Mouse (Mus musculus): Measurements from ENCODE around the gene Elmod3. TPM values are rescaled to one million over a fixed set of nuclear protein-coding genes. Genes with fewer than 3 reads are reported as not detected.

Gene Elmod3
- polyA plus RNA-seq, 1 experiment = 22.3 TPM

GRCm38 (mm10) chr6:72615151-72615550 is 16.9 kb upstream of the Elmod3 start:
- H3K27ac ChIP-seq (ENCODE audit: insufficient read depth, low read depth, low read length) = 0 out of 2 replicates have a peak overlapping the region, but pooled peaks have one; percentile 18
- H3K4me3 ChIP-seq (ENCODE audit: low read depth, low read length) = 0 out of 2 replicates have a peak overlapping the region, but pooled peaks have one; percentile 96
- peaks cover 5% of the 10 kb centered on the region; the same call in 1 of the 2 replicates for H3K4me1 ChIP-seq (ENCODE audit: control insufficient read depth, insufficient read depth, insufficient read length, low read length)
- WGBS = 24% methylated on average over 2 of the region's 2 CpGs
- peaks cover 26% of the 10 kb centered on the region for H3K36me3 ChIP-seq (ENCODE audit: control insufficient read depth, insufficient read depth, low read length)
- TF ChIP-seq CTCF (IDR thresholded peaks at IDR 0.05; ENCODE audit: extremely low read depth, insufficient read length, insufficient replicate concordance, low read depth, low read length) (no peak), POLR2A (IDR thresholded peaks at IDR 0.05; ENCODE audit: low read depth, low read length) (no peak)
- H3K27me3 ChIP-seq (ENCODE audit: control insufficient read depth, insufficient read depth, low read length) = no peaks in the 10 kb centered on the region

DNA sequence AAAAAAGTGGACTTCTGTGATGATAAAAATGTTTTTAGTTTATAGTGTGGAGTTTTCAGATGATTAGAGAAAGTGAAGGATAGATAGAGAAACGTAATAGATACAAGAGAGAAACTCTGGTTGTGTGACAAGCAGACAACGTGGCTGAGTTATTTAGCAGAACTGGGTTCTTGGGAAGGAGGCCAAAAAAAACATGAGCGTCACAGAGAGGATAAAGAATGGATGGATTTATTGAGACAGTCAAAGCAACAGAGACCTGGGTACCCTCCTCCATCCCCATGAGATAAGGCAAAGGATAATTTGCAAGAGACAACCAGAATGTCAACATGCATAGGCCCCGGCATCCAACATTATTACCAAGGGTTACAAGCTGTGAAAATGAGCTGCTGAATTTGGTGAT is 12.0 kb upstream of the Elmod3 start:
- peaks cover 63% of the 10 kb centered on the region for H3K36me3 ChIP-seq (ENCODE audit: control insufficient read depth, insufficient read depth, low read length)
- no peaks in the 10 kb centered on the region for H3K27me3 ChIP-seq (ENCODE audit: control insufficient read depth, insufficient read depth, low read length)
- H3K4me1 ChIP-seq (ENCODE audit: control insufficient read depth, insufficient read depth, insufficient read length, low read length) = peaks cover 5% of the 10 kb centered on the region; the same call in 1 of the 2 replicates
- no peak for TF ChIP-seq POLR2A (IDR thresholded peaks at IDR 0.05; ENCODE audit: low read depth, low read length)
- TF ChIP-seq CTCF (IDR thresholded peaks at IDR 0.05; ENCODE audit: extremely low read depth, insufficient read length, insufficient replicate concordance, low read depth, low read length) = no peak
- no peak overlapping the region for H3K4me3 ChIP-seq (ENCODE audit: low read depth, low read length)
- H3K27ac ChIP-seq (ENCODE audit: insufficient read depth, low read depth, low read length) = no peak overlapping the region
- 62% methylated on average over 4 of the region's 4 CpGs for WGBS

DNA sequence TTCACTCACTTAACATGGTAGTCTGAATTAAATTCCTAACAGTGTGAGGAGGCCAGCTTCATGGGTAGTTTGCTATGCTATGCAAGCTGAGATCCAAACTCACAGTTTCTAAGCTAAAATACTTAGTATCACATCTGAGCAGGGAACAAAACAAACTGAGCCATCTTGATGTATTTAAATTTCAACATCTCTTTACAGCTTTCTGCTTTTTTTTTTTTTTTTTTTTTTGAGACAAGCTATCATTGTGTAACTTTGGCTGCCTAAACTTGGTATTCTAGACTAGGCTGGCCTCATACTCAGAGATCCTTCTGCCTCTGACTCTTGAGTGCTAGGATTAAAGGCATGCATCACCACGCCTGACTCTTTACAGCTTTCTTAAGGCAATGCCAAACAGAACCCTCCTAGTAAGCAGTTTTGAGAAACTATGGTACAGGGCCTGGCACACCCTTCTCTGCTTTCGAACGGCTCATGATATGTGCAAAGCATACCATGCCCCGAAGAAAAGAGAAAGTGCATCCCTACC is 10.5 kb upstream of the Elmod3 start:
- H3K36me3 ChIP-seq (ENCODE audit: control insufficient read depth, insufficient read depth, low read length) = peaks cover 72% of the 10 kb centered on the region
- no peak overlapping the region for H3K4me3 ChIP-seq (ENCODE audit: low read depth, low read length)
- WGBS = 75% methylated on average over 4 of the region's 4 CpGs
- H3K27me3 ChIP-seq (ENCODE audit: control insufficient read depth, insufficient read depth, low read length) = no peaks in the 10 kb centered on the region
- TF ChIP-seq CTCF (IDR thresholded peaks at IDR 0.05; ENCODE audit: extremely low read depth, insufficient read length, insufficient replicate concordance, low read depth, low read length) (no peak), POLR2A (IDR thresholded peaks at IDR 0.05; ENCODE audit: low read depth, low read length) (no peak)
- peaks cover 5% of the 10 kb centered on the region; the same call in 1 of the 2 replicates for H3K4me1 ChIP-seq (ENCODE audit: control insufficient read depth, insufficient read depth, insufficient read length, low read length)
- H3K27ac ChIP-seq (ENCODE audit: insufficient read depth, low read depth, low read length) = no peak overlapping the region

DNA sequence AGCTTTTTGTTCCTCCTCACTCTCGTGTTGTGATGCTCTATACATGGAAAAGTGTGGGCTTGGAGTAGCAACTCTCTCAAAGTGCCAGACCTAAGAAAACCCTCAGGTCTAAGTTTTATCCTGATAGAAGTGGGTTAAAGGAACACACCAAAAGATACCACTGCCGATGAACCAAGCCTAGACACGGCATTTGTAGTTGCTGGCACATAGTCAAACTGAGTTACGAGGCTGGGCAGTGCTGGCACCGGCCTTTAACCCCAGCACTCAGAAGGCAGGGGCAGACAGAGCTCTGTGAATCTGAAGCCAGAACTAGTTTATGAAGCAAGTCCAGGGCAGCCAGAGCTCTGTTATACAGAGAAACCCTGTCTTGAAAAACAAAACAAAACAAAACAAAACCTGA is 9.5 kb upstream of the Elmod3 start:
- WGBS = 35% methylated on average over 5 of the region's 5 CpGs
- Histone ChIP-seq H3K27me3 (ENCODE audit: control insufficient read depth, insufficient read depth, low read length) (no peaks in the 10 kb centered on the region), H3K27ac (ENCODE audit: insufficient read depth, low read depth, low read length) (no peak overlapping the region), H3K4me3 (ENCODE audit: low read depth, low read length) (no peak overlapping the region), H3K36me3 (ENCODE audit: control insufficient read depth, insufficient read depth, low read length) (peaks cover 69% of the 10 kb centered on the region), H3K4me1 (ENCODE audit: control insufficient read depth, insufficient read depth, insufficient read length, low read length) (peaks cover 5% of the 10 kb centered on the region; the same call in 1 of the 2 replicates)
- TF ChIP-seq CTCF (IDR thresholded peaks at IDR 0.05; ENCODE audit: extremely low read depth, insufficient read length, insufficient replicate concordance, low read depth, low read length) (no peak), POLR2A (IDR thresholded peaks at IDR 0.05; ENCODE audit: low read depth, low read length) (no peak)

DNA sequence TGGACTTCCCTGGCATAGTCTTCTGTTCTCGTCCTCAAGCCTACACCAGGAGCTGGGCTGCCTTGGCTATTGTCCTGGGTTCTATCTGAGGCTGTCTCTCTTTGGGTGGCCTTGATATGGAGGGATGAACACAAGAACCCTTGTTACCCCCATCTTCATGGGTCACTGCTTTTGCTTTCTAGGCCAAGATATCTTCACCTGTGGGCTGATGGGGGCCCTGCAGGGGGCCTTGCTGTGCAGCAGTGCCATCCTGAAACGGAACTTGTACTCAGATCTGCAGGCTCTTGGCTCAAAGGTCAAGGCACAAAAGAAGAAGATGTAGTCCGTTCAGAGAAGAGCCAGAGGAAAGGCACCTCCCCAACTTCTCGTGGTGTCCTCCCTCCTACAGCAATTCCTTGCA is 8.8 kb upstream of the Elmod3 start:
- Histone ChIP-seq H3K4me1 (ENCODE audit: control insufficient read depth, insufficient read depth, insufficient read length, low read length) (peaks cover 5% of the 10 kb centered on the region; the same call in 1 of the 2 replicates), H3K4me3 (ENCODE audit: low read depth, low read length) (no peak overlapping the region), H3K27me3 (ENCODE audit: control insufficient read depth, insufficient read depth, low read length) (no peaks in the 10 kb centered on the region), H3K36me3 (ENCODE audit: control insufficient read depth, insufficient read depth, low read length) (peaks cover 66% of the 10 kb centered on the region), H3K27ac (ENCODE audit: insufficient read depth, low read depth, low read length) (no peak overlapping the region)
- no peak for TF ChIP-seq CTCF (IDR thresholded peaks at IDR 0.05; ENCODE audit: extremely low read depth, insufficient read length, insufficient replicate concordance, low read depth, low read length)
- no peak for TF ChIP-seq POLR2A (IDR thresholded peaks at IDR 0.05; ENCODE audit: low read depth, low read length)
- WGBS = 57% methylated on average over 4 of the region's 4 CpGs

- H3K27me3 ChIP-seq (ENCODE audit: control insufficient read depth, insufficient read depth, low read length) = no peaks in the 10 kb centered on the region
- TF ChIP-seq POLR2A (IDR thresholded peaks at IDR 0.05; ENCODE audit: low read depth, low read length) (no peak), CTCF (IDR thresholded peaks at IDR 0.05; ENCODE audit: extremely low read depth, insufficient read length, insufficient replicate concordance, low read depth, low read length) (no peak)
- 66% methylated on average over 2 of the region's 2 CpGs for WGBS
- peaks cover 44% of the 10 kb centered on the region for H3K36me3 ChIP-seq (ENCODE audit: control insufficient read depth, insufficient read depth, low read length)
- no peak overlapping the region for H3K4me3 ChIP-seq (ENCODE audit: low read depth, low read length)
- peaks cover 7% of the 10 kb centered on the region; the same call in 1 of the 2 replicates for H3K4me1 ChIP-seq (ENCODE audit: control insufficient read depth, insufficient read depth, insufficient read length, low read length)
- H3K27ac ChIP-seq (ENCODE audit: insufficient read depth, low read depth, low read length) = no peak overlapping the region
These were observed 5.9 kb upstream of the Elmod3 start for GRCm38 (mm10) chr6:72604066-72604465.

DNA sequence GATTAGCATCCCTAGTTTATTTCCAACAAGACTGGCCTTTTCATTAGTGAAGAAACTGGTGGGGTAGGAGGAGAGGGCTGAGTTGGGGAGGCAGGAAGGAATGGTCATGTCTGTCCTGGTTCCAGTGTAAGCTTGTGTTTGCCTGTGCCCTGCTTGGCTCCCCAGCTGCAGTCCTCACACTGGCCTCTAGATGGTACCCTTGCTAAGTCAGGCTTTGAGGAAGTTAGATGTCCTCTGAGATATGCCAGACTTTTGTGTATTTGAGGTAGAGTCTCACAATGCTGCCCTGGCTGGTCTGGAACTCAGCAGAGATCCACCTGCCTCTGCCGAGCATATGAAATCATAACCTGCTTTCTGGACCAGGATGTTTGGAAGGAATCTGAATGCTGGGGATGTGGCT is 3.5 kb upstream of the Elmod3 start:
- H3K27me3 ChIP-seq (ENCODE audit: control insufficient read depth, insufficient read depth, low read length) = no peaks in the 10 kb centered on the region
- H3K4me3 ChIP-seq (ENCODE audit: low read depth, low read length) = no peak overlapping the region
- TF ChIP-seq POLR2A (IDR thresholded peaks at IDR 0.05; ENCODE audit: low read depth, low read length) = no peak
- peak; percentile 86; the same call in 1 of the 2 replicates for TF ChIP-seq CTCF (IDR thresholded peaks at IDR 0.05; ENCODE audit: extremely low read depth, insufficient read length, insufficient replicate concordance, low read depth, low read length)
- peaks cover 29% of the 10 kb centered on the region for H3K36me3 ChIP-seq (ENCODE audit: control insufficient read depth, insufficient read depth, low read length)
- WGBS = 10% methylated on average over 1 of the region's 1 CpGs
- H3K27ac ChIP-seq (ENCODE audit: insufficient read depth, low read depth, low read length) = no peak overlapping the region
- H3K4me1 ChIP-seq (ENCODE audit: control insufficient read depth, insufficient read depth, insufficient read length, low read length) = peaks cover 5% of the 10 kb centered on the region; the same call in 1 of the 2 replicates

Measured in small intestine, adult 2 months (tissue).